Mouse (Mus musculus): ENCODE measurements around the gene Exoc8.

GRCm38 (mm10) chr8:124922490-124923089 is 25.1 kb upstream of the Exoc8 start:
- no peak for TF ChIP-seq TAL1 (IDR thresholded peaks at IDR 0.05; ENCODE audit: low read length)
- no peak for TF ChIP-seq GATA1 (IDR thresholded peaks at IDR 0.05; ENCODE audit: low read length)

All from erythroblast, embryonic 14.5 days (primary cell).